Mouse (Mus musculus) urinary bladder, postnatal 10 days (tissue): ENCODE measurements around the gene Sipa1l1.

Experiments used
- DNase-seq: peaks from one replicate; pipeline ENCODE4 v3.0.0; 2022; ENCODE audit warnings: low spot score

Sipa1l1 gene

DNA sequence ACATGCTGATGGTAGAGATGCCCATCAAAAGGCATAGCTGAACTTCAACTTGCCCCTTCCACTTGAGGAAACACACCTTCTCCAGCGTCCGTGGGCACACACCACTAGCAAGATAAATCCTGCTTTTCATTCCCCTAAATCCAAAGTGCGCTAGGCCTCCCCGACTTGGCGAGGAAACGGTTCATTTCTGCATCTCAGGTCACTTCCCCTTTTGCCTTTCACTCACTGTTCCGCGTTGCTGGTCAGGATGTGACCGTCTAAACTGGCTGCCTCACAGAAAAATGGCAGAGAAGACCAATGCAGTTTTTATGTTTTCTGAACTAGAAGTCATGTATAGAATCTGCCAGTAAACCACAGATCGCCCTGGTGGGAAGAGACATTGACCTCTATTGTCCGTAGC is 256.7 kb downstream of the Sipa1l1 start:
- DNase-seq: no peak

DNA sequence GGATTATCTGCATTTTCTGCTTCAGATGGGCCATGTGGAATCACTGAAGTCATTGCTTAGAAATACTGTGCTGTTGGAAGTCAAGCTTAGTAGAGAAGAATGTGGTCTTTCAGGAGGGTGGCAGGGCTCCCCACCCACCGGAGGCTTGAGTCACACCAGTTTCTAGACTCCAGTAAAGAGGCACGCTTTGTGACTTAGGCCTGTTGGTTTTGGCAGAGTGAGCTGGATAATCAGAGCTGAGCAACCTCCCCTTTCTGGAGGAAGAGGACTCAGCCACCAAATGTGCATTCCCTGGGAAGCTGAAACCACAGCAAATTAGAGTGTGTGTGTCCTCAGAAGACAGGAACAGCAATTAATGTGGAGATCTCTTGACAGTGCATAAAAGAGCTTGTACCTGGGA is 258.3 kb downstream of the Sipa1l1 start:
- no peak for DNase-seq

DNA sequence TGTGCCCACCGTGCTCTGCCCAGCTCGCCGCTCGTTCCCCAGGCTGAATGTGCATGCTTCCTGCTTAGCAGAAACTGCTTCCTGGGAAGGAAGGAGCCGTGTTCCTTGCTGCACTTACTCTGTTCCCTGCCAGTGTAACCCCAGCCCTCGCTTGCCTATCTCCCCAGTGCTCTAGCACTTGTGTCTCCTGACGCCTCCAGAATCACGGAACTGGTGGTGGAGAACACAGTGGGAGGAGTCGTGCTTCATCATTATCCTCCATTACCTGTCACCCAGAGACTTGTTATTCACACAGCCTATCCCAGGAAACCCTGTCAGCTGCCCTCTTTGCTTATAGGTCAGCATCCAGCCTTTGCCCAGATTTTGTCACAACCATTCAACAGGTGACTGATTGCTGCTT is 259.3 kb downstream of the Sipa1l1 start:
- DNase-seq: no peak

DNA sequence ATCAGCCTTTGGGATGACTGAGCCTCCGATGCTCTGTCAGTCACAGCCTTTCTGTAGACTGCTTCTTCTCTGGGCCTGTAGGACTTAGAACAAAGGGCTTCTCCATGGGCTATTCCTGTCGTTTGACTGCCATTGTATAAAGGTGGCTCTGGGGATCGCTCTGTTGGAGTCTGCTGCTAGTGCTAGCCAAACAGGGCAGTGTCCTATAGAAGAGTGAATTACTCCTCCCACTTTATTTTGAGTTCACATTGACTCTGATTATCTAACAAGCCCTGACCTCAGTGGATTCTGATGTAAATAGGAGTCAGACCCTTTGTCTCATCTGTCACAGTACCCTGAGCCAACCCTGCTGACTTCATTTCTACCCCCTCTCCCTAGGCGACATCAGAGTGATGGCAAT is 264.2 kb downstream of the Sipa1l1 start:
- no peak for DNase-seq

DNA sequence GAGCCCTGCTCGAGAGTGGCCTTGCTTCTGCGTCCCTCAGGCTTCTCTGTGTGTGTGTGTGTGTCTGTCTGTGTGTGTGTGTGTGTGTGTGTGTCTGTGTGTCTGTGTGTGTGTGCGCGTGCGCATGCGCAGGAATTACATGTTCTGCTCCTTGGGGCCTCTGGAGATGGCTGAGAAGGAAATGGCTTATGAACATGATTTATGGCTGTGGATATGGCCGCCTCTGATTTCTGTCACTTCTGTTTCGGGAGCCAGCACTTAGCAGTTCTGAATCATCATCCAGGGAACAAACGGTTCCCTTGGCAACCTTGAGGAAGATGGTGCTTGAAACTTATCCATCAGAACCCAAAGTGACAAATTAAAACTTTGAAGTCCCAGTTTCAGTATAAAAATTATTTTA is 265.5 kb downstream of the Sipa1l1 start:
- no peak for DNase-seq

DNA sequence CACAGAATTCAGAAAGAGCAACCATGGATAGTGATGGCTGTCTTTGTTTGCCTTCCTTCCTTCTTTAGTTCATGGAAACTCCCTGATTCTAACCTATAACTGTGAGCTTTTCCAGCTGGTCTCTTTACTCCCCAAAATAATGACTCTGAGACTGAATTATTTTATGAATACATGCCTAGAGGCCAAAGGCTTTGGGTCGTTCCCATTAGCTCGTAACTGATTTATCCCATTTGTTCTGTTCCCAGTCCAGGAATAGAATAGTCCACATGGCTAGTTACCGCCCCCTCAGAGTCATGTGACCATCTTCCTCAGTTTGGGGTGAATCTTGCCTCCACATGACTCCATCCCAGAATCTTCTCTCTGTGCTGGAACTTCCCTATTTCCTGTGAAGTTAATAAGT is 272.4 kb downstream of the Sipa1l1 start:
- no peak for DNase-seq

DNA sequence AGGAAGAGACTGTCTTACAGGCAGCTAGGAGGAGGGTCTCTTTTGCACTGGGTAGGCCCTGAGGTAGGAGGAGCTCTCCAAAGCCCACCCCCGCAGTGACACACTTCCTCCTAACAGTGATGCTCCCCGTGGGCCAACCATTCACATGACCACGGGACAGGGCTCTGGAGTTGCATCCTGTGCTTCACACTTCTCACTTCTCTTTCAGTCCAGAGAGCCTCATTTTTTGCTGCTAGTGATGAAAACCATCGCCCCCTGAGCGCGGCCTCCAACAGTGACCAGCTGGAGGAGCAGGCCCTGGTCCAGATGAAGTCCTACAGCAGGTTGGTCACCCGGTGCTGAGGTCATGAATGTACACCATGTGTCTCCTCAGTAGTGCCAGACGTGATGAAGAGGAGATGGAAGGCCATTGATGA is 277.5 kb downstream of the Sipa1l1 start:
- no peak for DNase-seq

DNA sequence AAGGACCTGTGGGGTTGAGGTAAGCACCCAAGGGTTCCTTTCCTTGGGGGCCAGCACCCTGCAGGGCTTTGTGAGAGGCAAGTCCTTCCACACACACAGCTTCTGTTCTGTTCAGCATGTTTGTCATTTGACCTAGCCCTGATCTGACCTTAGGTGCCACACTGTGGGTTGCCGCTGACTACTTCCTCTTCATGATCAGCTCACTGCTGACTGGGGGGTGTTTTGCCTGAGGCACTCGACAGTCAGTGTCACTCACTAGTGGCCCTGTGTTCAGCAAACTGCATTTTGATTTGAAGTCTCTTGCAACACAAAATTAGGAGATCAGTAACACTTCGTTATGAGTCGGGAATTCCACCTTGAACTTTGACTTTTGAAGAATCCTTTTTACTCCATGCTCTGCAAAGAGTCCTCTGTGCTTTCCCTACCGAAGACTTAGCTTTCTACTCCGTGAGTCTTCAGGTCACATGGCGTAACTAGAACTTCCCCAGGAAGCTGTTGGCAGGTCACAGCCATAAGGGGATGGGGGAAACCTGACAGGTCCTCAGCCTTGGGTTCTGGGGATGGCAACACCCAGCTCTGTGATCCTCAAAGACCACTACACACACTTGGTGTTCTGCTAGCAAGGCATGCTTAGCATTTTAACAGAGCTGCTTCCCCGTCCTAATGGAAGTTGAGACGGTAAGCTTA is 279.2 kb downstream of the Sipa1l1 start:
- DNase-seq: no peak

DNA sequence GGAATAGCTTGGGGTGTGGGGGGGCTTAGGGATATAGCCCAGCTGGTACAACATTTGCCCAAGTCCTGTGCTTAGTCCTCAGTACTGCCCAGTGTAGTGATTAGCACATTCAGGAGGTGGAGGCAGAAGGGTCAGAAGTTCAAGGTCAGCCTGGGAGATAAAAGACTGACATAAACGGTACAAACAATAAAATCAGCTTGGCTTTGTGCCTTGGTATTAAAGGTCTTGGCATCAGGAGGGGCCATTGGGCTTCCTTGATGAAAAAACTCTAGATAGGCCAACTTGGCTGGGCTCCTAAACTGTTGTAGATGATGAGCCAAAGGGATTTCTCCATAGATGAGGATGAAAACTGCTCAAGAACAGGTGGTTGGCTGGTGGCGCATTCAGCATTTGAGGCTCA is 283.3 kb downstream of the Sipa1l1 start:
- DNase-seq: no peak

DNA sequence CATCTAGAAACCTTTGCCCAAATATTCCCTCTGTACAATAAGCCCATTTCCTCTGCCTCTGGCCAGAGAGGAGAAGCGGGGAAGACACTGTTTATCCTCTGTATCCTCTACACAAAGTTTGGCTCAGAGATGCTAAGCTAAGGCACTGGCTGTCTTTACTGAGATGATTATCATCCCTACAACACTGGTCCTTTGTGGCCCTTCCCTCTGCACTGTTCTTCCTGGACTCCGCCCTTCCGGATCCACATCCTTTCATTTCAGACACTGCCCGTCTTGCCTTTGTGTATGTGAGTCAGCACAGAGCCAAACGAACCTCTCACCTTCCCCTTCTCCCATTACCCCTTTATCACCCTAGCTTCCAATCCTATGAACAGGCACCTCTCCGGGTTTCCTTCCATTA is 285.3 kb downstream of the Sipa1l1 start:
- no peak for DNase-seq

DNA sequence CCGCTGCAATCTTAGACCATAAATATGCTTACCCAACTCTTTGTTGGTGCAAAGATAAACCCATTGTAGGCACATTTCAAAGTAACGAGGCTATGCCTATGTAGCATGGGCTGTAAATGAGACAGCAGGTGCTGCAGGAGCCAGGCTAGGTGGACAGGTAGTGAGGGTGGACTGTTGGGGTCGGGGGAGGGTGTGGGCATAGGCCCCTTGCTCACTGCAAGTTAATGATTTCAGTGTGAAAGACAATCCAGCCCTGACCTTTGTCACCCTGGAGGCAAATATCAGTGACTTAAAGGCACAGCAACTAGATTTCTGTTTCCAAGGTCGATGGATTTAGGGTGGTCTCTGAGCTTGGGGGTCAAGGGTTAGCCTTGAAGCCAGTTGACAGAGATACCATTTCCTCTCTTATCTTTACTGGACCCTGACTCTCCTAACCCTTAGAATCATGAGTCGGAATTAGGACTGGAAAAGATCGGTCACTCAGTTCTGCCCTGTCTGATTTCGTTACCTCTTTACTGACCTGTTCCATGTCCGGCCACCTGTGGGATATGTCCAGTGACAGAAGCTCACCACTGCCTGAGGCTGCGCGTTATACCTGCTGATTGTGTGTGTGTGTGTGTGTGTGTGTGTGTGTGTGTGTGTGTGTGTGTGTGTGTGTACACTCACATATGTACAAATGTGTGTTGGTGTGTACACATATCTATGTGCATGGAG is 286.7 kb downstream of the Sipa1l1 start:
- no peak for DNase-seq

DNA sequence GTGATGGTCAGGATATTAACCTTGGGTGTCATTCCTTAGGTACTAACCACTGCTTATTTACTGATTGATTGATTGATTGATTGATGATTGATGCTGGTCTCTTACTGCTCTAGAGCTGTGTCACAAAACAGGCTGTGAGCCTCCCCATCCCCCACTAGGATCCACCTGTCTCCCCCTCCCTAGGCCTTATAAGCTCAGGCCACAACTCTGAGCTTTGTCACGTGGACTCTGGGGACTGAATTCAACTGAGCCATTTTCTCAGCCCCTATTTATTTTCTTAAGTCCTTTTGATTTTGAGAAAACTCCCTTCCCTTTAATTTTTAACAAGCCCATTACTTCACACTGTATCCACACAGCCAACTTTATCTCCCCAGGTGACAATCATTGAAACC is 287.3 kb downstream of the Sipa1l1 start:
- no peak for DNase-seq

DNA sequence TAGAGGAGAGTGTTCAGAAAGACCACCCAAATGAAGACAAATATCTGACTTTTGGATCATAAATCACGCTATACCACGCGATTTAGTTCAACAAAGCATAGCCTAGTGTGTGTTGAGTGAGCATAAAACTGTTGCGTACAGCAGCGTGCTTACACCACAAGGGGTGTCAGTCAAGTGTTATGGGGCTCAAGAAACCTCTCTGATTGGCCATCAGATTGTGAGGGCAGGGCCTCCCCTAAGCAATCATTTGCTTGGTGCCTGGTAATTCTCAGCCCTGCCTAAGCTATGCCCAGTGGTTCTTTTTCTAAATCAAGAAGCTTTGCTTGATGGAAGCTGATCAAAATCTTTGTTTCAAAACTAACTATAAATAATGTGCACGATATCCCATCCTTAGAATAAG is 288.5 kb downstream of the Sipa1l1 start:
- no peak for DNase-seq

DNA sequence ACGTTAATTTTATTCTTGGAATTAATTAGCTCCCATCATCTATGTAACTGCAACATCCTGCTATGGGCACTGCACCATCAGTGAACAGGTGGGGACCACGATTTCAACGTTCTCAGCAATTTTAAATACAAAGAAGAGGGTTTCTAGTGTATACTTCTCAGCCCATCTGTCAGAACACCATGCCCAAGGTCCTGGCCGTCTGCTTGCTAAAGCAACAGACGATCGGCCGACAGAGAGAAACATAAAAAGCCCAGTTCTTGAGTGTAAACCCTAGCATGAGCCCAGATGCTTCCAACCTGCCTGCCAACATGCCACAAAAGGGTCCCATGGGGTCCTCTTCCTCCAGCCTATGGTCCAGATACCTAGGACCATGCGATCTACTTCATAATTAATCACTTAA is 288.9 kb downstream of the Sipa1l1 start:
- DNase-seq: no peak

DNA sequence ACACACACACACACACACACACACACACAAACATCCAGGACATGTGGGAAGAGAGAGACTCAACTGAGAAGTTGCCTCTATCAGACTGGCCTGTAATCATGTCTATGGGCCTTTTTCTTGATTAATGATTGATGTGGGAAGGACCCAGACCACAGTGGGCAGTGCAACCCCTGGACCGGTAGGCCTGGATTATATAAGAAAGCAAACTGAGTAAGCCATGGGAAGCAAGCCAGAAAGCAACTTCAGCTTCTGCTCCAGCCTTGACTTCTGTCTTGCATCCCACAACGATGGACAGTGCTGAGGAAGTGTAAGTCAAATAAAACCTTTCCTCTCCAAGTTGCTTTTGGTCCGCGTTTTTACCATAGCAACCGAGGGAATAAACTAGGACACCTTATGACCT is 298.1 kb downstream of the Sipa1l1 start:
- DNase-seq: no peak

DNA sequence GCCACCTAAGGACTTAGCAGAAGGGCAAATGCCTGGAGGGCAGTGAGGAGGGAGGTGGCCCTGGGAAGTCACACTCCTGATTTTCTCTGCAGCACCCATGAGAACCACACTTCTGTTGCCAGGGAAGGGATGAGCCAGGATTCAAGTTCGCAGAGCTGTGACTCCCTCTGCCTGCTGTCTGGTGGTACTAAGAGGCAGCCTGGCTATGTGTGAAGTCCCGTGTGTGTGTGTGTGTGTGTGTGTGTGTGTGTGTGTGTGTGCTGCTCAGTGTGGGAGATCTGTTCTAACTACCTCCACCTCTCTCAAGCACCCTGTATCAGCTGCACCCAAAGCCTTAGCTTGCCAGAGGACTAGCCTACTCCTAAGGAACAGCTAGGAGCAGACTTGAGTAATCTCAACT is 298.5 kb downstream of the Sipa1l1 start:
- no peak for DNase-seq

DNA sequence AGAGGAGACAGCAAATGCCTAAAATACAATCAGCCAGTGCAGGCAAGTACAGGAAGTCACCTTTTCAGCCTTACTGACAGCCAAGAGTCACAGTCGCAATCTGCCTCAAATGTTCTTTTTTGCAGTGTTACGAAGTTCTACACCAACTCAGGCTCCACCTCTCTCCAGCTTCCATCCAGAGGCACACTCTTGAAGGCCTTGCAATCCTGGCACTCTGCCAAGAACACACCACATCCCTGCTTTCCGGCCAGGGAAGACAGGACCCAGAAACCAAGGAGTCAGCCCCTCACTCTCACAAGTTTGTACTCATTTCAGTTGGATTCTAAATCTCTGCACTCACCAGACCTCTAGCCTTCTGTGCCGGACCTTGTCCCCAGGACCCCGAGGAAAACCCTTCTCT is 299.3 kb downstream of the Sipa1l1 start:
- DNase-seq: no peak

DNA sequence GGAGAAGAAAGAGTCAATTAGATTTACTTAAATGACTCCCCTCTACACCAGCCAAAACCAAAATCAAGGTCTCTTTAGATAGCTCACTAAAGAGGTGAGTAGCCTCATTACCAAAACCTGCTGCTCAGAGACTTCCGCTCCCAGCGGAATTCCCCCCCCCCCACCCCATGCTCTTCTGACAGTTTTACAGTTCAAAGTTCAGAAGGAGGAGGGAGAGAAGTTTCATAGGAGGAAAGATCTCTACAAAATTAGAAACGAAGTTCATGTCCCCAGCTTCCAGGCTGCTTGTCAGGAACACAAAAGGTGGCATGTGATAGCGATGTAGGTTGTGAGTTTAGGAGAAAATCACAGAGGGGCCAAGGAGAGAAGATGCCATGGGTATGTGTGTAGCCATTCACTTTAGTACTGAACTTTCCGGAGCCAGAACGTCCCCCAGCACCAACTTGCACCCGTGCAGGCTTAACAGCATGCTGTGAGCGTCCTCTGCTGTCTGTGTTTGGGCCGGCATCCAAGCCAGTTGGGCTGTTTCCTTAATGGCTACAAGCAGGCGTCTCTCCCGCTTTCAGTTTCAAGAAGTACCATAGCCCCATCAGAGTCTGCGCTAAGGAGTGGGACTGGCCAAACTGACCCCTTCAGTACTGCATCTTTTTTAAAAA is 300.7 kb downstream of the Sipa1l1 start:
- DNase-seq: peak; percentile 65

DNA sequence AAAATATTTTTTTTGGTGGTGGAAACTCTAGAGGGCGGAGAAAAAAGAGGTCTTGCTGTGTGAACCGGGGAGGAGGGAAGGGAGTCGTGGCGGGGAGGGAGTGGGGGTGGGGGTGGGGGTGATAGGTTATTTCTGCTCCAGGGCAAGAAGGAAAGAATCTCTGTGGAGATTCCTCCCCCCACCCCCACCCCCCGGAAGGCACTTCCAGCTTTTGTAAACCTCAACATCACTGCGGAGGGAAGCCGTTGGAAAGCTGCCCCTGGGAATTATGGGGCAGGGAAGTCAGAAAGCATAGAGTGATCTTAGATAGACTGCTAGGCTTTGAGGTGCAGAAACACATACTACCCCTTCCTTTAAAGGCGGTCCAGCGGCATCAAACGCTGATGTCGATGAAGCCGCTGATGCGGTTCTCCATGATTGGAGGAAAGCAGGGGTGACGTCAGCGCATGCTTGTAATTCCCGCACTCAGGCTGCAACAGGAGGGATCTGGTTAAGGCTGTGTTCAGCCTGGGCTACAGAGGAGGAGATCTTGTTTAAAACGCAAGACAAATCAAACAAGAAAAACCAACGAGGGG is 301.3 kb downstream of the Sipa1l1 start:
- peak; percentile 30 for DNase-seq

DNA sequence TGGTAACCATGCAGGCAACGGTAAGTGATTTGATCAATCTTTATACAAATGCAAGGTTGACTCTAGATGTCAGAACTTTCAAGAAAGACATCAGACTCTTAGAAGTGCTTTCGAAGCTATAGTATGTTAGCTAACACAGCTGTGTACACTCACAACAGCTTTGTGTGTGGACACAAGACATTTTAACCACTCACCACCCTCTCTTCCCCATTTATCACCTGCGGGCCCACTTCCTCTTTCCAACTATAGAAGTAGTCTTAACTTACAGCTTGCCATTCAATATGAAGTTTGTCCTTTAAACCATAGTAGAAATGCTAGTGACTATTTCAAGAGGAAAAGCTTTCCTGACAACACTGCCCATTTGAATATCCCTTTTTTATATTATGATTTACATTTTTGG is 303.7 kb downstream of the Sipa1l1 start:
- no peak for DNase-seq

DNA sequence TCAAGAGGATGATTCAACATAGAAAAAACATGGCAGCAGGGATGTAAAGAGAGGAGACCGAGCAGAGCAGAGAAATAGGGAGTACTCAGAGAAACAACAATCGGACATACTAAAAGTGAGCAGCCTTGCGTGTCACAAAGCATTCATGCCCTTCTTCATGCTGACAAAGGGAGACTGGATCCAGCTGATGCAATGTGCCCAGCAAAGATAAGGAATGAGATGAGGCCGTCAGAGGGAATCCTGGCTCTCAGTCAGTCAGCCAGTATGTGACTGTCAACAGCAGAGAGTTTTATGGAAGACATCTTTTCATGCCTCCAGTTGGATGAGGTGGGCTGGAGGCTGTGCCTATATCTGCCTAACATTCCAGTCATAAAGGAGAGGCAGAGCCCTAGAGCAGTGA is 304.1 kb downstream of the Sipa1l1 start:
- no peak for DNase-seq

DNA sequence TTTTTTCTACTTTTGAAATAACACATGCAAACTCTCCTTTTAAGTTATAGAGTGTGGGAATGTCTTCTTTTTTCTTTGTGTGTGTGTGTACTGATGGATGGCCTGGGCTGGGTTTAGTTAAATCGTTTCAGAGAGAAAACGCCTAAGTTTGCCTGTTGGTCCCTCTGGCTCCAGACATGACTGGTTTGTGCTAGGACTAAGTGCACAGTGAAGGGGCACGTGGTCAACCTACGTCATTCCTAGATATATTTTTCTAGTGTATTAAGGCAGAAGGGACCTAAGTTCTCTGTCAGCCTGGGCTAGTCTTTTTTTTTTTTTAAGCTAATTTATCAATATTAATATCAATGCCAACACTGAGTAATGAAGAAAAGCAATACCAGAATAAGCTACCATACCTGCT is 305.3 kb downstream of the Sipa1l1 start:
- DNase-seq: no peak

DNA sequence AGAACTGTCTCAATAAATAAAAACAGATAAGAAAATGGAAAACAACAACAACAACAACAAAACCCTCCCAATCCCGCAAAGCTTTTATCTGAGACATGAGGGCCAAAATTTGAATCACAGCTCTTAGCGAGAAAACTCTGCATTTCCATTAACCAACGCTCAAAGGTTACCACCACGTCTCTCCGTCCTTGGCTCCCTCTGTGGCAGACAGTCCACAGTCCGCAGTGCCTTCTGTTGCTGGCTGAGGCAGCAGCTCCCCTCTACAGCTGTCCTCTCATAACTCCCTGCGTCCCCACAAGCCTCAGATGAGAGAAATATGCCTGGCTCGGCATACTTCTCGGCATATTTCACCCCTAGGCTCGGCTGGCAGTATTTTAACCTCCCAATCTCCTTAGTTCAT is 306.9 kb downstream of the Sipa1l1 start:
- no peak for DNase-seq
